Mouse (Mus musculus) neural tube, embryonic 10.5 days (tissue): Measurements from ENCODE around the gene Wnt7b.

Experiments
- DNase-seq: peaks from one replicate; pipeline ENCODE4 v3.0.0-alpha.2; 2017; ENCODE audit warnings: low spot score; ENCODE audit errors: extremely low spot score

Wnt7b gene

GRCm38 (mm10) chr15:85523173-85523991, 58.9 kb downstream of the Wnt7b start:
- DNase-seq, result peak; percentile 35

DNA sequence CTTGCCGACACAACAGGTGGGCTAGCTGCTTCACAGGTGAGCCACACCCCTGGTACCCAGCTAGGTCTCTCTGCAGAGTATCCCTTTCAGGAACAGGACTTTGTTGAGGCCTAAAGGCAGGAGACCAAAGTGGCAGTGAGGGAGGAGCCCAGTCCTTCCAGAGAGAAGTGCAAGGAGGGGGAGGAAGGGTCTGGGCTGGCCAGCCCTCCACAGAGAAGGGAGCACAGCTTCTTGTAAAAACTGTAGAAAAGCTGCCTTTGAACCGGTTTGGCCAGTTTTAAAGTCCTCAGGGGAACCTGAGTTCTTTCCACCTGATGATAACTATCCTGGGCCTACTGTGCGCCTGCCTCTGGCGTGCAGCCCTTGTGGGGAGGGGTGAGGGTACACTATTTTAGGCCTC, 62.8 kb downstream of the Wnt7b start:
- no peak for DNase-seq

- DNase-seq, result peak; percentile 70
Observed at GRCm38 (mm10) chr15:85507370-85508014, 74.8 kb downstream of the Wnt7b start.

- no peak for DNase-seq
Observed at GRCm38 (mm10) chr15:85506680-85507079, 75.6 kb downstream of the Wnt7b start.

DNA sequence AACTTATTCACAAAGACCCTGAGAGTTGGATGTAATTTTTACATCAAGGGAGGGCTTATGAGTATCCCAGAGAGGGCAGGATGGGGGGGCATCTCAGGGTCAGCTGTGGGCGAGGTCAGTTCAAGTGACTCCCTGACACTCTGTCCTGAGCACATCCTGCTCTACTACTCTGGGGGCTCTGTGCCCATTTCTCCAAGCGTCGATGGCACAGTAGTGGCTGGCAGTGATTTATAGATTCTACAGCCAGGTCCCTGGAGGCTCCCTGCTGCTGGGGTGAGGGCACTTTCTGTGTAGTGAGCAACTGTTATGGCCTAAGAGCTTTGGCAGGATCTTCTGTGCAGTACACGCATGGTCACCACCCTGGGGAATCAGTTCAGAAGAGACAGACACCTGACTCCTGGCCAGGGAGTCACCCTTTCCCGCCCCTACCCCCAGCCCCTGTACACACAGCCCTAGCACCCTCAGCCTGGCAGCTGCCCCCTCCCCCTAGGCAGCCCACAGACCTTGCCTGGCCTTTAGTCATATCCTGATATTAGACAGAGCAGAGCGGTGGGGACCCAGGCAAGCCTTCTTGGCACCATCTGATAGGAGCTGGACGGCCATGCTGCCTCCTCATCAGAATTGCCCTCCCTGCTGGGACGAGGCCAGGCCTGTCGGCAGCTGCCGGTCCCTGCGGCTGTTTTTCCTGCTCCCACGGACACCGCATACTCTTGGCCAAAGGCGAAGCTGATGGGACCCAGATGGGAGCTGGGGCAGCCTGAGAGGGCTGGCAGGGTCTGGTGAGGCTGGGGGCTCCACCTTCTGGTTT, 77.0 kb downstream of the Wnt7b start:
- DNase-seq, result no peak

DNA sequence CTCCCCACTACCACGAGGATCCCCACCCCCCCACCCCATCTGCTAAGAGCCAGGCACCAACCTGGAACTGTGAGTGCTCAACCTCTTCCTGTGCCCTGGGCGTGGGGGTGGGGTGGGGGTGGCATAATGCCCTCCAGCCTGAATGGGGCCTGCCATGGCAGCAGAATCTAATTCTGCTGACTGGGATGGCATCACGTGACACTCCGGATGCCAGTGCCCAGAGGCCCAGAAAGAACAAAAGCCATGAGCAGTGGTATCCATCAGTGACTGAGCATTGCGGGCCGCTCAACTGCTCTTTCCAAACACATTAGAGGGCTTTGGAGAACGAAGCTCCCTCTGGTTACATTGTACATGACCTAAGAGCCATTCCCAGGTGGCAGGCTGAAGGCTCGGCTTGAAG, 79.1 kb downstream of the Wnt7b start, which contains the start of gene 7530416G11Rik:
7530416G11Rik (minus strand) TSS at position 101 of the 400 bp plus-strand sequence.
- no peak for DNase-seq

- DNase-seq, result no peak
Observed at GRCm38 (mm10) chr15:85500267-85500666, 82.0 kb downstream of the Wnt7b start.

DNA sequence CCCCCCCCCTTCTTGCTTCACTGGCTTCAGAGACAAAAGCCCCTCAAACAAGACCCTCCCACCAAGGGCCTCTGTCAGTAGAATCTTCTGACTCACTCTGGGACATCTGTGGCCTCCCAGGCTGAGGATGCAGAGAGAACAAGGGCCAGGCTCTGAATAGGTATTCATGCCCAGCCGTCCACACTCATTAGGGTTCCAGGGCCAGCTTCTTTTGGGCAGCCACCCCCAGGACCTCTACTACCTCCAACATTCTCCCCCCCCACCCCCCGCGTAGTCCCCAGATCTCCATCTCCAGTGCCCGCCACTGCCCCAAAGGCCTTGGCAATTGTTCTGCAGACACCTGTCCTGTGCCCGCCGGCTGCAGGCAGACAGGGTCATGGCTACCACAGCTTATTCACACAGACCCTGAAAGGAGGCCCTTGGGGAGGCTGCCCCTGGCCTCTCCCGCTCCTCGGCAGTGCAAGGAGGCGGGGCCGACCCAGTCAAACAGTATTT, 84.2 kb downstream of the Wnt7b start:
- peak; percentile 61 for DNase-seq

DNA sequence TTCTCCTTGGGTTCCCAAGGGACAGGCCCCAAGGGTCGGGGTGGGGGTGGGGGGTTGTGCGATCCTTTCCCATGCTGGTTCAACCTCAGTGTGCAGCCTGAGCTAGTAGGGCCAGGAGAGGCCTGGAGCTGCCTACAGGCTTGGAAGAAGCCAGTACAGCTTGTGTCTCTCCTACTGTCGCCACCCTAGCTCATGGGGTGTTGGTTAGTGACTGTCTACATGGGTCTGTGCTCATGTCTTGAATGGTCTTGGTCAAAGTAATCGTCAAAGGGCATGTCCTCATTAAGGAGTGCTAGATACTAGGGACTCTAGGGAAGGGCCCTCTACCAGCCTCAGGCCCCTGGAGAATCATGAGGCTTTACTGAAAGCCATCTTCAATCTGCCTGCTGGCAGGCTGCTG, 84.7 kb downstream of the Wnt7b start:
- no peak for DNase-seq

DNA sequence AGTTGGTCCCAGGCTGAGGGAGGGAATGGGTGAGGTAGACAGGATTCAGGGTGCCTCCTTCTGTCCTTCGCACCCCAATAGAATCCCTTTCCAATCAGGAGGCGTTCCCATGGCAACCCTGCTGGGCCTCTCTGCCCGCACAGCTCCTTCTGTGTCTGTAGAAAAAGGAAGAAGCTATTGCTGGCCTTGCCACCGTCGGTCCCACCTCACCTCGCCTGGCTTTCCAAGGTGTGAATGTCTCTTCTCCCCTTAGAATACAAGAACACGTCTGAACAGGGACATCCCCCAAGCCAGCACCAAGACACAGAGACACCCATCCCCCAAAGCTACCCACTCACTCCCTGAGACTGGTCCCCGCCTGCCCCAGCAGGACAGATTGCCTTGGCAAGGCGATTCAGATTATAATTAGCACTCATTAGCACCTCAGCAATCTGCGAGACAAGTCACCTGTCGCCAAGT, 88.1 kb downstream of the Wnt7b start:
- DNase-seq, result no peak

DNA sequence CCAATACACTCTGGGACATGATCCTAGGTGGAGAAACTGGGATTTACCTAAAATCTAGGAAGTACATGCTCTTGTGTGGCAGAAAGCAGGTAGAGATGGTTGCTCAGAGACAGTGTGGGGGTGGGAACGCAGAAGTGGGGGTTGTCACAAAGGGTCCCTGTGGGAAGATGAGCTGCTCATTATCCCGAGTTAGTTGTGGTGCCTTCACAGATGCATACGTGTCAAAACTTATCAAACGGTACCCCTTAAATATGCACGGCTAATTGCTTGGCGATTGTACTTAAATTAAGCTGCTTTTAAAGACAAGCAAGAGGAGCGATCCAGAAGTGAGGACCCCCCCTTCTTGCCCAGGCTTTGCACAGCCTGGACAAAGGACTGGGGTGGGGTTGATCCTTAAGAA, 92.5 kb downstream of the Wnt7b start:
- no peak for DNase-seq

- no peak for DNase-seq
Observed at GRCm38 (mm10) chr15:85488900-85489299, 93.4 kb downstream of the Wnt7b start.
